Mouse (Mus musculus) thymus, postnatal 10 days (tissue): ENCODE data around the gene Kif1c.

Source experiments
- DNase-seq, 2 experiments: peaks; one replicate each; pipeline ENCODE4 v3.0.0; 2021; ENCODE audit warnings: low spot score in 2 of 2

The Kif1c gene

GRCm38 (mm10) chr11:70697376-70697775 lies 3.0 kb upstream of the Kif1c start:
- DNase-seq: no peak

DNA sequence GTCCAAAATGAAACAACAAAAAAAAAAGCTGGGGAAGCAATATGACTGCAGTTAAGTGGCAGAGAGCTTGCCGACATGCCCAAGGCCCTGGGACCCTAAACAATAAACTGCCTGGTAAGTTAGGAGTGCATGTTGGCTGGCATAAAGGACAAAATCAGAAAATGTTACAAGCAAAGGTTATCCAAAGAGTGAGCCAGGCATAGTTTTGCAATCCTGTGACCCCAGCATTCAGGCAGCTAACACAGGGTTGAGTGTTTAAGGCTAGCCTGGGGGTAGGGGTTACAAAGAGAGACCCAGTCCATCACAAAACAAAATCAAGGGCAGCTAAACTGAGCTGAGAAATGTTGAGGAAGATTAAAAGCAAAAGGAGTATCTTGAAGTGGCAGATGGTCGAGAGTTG lies 1.3 kb upstream of the Kif1c start:
- no peak for DNase-seq

DNA sequence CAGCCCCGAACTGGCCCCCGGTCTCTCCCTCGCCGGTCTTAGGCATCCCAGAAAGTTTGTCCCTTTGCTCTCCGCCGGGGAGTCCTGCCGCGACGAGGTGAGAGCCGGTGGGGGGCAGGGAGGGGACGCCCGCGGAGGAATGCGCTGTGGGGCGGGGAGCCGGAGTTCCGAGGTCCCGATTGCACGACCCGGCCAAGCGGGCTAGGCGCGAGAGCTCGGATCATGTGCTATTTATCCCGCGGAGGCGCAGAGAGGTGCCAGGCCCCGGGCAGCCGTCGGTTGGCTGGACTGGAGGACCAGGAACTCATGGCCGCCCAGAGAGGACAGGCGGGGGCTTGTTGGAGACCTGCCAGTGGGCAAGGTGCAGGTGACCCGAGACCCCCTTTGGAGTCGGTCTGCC lies 265 bp downstream of the Kif1c start:
- peak; percentile 42 to 48 for DNase-seq

GRCm38 (mm10) chr11:70701221-70701955 lies 1.0 kb downstream of the Kif1c start:
- DNase-seq: no peak

DNA sequence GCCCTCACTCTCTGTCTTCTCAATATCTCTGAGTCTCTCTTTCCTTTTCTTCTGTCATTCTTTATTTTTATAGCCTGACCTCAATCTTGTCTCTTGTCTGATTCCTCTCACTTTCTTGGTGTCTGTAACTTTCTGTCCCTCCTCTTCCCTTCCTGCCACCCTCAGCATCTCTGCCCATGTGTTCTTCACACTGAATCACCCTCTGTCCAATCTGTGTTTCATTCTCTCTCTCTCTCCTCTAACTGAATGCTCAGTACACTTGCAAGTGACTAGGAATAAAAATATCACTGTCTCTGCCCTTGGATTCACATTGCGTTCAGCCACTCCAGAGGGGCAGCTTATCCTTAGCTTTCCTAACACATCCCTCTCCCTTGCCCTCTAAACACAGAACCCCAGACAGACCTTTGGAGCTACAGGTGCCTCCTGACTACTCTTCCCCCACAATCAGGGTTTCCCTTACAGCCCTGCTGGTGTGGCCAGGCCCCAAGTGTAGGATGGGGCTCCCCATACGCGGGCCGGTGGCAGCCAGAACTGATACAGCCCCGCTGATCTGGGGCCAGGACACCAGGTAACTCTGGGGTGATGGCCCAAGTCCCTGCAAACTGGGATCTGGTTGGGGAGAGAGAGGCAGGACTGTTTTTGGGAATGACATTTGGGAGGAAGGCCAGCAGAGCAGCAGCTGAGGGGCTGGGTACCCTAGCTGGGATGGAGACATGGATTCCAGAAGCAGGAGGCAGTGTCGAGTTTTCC lies 1.8 kb downstream of the Kif1c start:
- DNase-seq: no peak

DNA sequence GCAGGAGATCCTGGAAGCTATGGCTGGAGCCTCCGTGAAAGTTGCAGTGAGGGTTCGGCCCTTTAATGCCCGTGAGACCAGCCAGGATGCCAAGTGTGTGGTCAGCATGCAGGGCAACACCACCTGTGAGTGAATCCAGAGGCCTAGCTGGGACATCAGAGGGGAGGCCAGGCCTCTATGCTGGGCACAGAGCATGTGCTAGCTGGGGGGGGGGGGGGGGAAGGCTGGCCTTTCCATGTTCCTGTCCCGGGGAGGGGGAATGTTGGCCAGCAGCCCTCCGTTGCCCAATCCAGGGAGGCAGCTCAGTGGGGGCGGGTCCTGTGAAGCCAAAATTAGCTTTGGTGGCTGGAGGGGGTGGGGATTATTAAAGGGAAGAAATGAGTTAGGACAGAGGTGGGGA lies 2.4 kb downstream of the Kif1c start:
- DNase-seq: no peak

GRCm38 (mm10) chr11:70706127-70706526 lies 5.8 kb downstream of the Kif1c start:
- DNase-seq: no peak

DNA sequence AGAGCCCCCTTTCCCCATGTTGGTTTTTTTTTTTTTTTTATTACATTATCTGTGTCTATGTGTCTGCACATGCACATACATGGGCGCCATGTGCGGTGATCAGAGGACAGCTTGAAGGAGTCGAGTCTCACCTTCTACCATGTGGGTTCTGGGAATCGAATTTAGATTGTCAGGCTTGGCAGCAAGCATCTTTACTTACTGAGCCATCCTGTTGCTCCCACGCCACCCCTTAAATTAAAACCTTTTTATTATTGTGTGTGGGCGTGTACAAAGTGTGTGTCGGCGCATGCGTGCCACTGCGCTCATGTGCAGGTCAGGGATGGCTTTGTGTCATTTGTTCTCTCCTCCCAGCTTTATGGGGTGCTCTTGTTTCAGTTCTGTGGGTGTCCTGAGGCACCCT lies 10.7 kb downstream of the Kif1c start:
- no peak for DNase-seq

DNA sequence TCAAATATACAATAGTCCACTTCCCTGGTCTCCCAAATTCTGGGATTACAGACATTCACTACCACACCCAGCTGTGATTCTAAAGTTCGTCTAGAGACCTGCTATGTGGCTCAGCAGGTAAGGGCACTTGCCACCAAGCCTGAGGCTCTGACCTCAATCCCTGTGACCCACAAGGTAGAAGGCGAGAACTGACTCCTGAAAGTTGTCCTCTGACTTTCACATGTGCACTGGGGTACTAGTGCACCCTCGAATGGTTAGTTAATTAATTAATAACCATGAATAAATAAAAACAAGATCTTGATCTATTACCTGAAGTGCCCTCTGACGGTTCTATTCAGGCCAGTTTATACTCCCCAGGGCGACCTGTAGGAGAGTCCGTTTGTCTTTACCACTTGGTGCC lies 12.9 kb downstream of the Kif1c start:
- no peak for DNase-seq

GRCm38 (mm10) chr11:70715832-70716231 lies 15.5 kb downstream of the Kif1c start:
- no peak for DNase-seq

- no peak for DNase-seq
Observed at GRCm38 (mm10) chr11:70718481-70718880, 18.1 kb downstream of the Kif1c start.

DNA sequence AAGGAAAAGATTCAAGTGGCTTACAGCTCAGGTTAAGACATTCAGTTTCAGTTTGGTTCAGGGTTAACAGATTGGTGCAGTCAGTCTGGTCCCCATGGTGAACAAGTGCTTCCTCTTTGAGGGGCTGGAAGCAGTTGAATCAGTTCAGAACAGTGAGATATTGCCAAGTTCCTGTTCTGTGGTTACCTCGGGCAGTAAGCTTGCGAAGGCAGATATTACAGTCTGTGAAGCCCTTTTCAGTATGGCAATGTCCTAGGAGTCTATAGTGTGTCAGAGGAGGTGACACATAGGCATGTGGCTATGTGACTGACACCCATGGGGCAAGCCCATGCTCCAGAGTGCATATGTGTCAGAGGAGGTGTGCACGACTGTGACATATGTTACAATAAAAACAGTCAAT lies 20.2 kb downstream of the Kif1c start:
- DNase-seq: no peak

DNA sequence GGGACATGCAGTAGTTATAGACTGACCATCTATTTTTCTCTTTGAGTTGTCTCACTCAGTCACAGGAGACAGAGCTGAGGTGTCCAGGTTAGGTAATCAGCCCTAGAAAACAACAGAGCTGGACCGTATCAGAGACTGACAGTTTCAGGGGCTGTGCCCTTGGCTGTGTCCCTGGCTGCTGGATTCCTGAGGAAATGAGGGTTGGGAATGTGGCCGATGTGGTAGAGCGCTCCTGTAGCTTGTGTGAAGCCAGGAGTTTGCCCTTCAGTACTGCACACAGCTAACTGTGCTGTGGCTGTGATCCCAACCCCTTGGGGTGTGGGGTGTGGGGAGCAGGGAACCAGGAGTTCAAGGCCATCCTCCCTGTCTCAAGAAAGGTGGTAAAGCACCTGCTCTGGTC lies 20.7 kb downstream of the Kif1c start:
- no peak for DNase-seq

DNA sequence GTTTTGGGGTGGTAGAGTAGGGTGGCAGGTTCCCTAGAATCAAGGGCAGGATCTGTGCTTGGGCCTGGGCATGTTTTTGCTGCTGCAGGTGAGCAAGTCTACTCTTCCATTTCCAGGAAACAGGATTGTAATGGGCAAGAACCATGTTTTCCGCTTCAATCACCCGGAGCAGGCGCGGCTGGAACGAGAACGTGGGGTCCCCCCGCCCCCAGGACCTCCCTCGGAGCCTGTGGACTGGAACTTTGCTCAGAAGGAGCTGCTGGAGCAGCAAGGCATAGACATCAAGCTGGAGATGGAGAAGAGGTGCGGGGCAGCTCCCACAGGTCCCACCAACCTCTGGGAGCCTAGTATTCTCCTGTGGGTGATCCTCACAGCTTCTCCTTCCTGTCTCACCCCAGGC lies 24.4 kb downstream of the Kif1c start:
- DNase-seq: no peak

DNA sequence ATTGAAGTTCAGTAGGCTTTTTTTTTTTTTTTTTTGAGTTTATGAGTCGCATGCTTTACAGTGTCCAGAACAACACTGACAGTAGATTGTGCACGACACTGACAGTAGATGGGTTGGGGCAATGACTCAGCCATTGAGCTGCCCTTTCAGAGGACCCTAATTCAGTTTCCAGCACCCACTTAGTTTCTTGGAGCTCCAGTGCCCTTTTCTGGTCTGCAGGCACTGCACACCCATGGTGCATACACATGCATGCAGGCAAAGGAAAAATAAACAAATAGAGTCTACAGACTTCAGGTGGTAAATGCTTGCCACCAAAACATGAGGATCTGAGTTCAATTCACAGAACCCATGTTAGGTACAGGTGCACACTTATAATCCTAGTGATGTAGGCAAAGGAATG lies 26.2 kb downstream of the Kif1c start:
- no peak for DNase-seq

GRCm38 (mm10) chr11:70727385-70727784 lies 27.0 kb downstream of the Kif1c start:
- DNase-seq: no peak

- DNase-seq: no peak
Observed at GRCm38 (mm10) chr11:70730427-70731038, 30.2 kb downstream of the Kif1c start.

- DNase-seq: no peak
Observed at GRCm38 (mm10) chr11:70731178-70731577, 30.8 kb downstream of the Kif1c start.

GRCm38 (mm10) chr11:70733256-70733655 lies 32.9 kb downstream of the Kif1c start:
- DNase-seq: no peak

DNA sequence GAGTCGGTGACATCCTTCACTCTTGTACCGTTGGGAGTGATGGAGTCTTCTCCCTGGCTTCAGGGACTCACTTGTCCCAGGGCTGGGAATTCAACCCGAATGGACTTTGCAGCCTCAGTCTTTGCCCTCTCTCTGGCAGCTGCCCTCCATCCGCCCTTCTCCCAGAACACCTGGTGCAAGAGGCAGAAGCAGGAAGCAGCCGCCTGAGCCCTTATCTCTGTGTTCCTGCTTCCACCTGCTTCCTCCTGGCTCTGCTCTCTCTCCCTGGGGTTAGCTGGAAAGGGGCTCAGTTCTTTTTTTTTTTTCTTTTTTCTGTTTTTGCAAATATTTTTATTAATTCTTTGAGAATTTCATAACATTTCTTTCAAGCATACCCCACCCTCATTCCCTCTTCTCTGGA lies 37.4 kb downstream of the Kif1c start:
- DNase-seq: no peak

GRCm38 (mm10) chr11:70741603-70742002 lies 41.3 kb downstream of the Kif1c start:
- DNase-seq: no peak

DNA sequence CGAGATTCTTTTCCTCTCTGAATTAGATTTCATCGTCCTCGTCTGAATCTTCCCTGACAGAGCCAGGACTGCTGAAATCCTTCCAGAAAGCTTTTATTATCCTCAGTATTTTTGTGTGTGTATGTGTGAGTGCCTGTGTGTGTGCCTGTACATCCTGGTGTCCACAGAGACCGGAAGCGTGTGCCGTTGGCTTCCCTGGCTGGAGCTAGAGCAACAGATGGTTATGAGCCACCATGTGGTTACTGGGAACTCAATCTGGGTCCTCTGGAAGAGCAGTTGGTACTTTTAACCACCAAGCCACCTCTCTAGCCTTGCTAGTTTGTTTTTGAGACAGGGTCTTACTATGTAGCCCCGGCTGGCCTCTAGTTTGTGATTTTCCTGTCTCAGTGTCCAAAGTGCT lies 41.8 kb downstream of the Kif1c start:
- DNase-seq: no peak
